Mouse (Mus musculus) ES-E14 (cell line): ENCODE data around the gene F12.

Experiments
- MAFK ChIP-seq: IDR thresholded peaks from 2 replicates; pipeline ENCODE4 v1.6.1; 2014; ENCODE audit warnings: mild to moderate bottlenecking, low read depth, low read length, inconsistent platforms; ENCODE audit not compliant: insufficient read depth
- ZC3H11A ChIP-seq: IDR thresholded peaks from 2 replicates; pipeline ENCODE4 v1.6.1; 2012; ENCODE audit warnings: low read depth, mild to moderate bottlenecking, inconsistent platforms, low read length, borderline replicate concordance

- TF ChIP-seq ZC3H11A, result no peak
- no peak for TF ChIP-seq MAFK
Measured at GRCm38 (mm10) chr13:55403935-55404852, 22.4 kb downstream of the F12 start.
